Mouse (Mus musculus) ES-E14 (cell line): ENCODE results near the gene Mrpl28.

Source experiments
- HCFC1 ChIP-seq: IDR thresholded peaks from 2 replicates; pipeline ENCODE4 v1.6.1; 2012; ENCODE audit warnings: low read length, inconsistent platforms, borderline replicate concordance; ENCODE audit not compliant: insufficient read depth
- MAFK ChIP-seq: IDR thresholded peaks from 2 replicates; pipeline ENCODE4 v1.6.1; 2014; ENCODE audit warnings: mild to moderate bottlenecking, low read depth, low read length, inconsistent platforms; ENCODE audit not compliant: insufficient read depth
- ZC3H11A ChIP-seq: IDR thresholded peaks from 2 replicates; pipeline ENCODE4 v1.6.1; 2012; ENCODE audit warnings: low read depth, mild to moderate bottlenecking, inconsistent platforms, low read length, borderline replicate concordance
- ZNF384 ChIP-seq: IDR thresholded peaks from 2 replicates; pipeline ENCODE4 v1.6.1; 2012; ENCODE audit warnings: low read depth, low read length, inconsistent platforms

GRCm38 (mm10) chr17:26089905-26090632 is 33.2 kb upstream of the Mrpl28 start, which contains the start of gene Decr2:
- TF ChIP-seq ZC3H11A (no peak), HCFC1 (no peak), ZNF384 (0 out of 2 replicates have a peak, but pooled peaks have one; percentile 13), MAFK (no peak)
